Mouse (Mus musculus): ENCODE data around the gene Irs2. TPM values are rescaled to one million over a fixed set of nuclear protein-coding genes. Genes with fewer than 3 reads are reported as not detected.

The Irs2 gene
- 10 to 100 TPM; 39.4 to 46.7 (median 43.6) TPM for total RNA-seq (2022)

- DNase-seq (ENCODE audit: low spot score in 2 of 2): no peak
Observed at GRCm38 (mm10) chr8:11008379-11008775, at the start of gene Irs2. Gene Irs2 (minus strand): TSS chr8:11008458.

- no peak for DNase-seq (ENCODE audit: low spot score in 2 of 2)
Observed at GRCm38 (mm10) chr8:11056665-11057064, 48.4 kb upstream of the Irs2 start.

GRCm38 (mm10) chr8:11056175-11056563 is 47.9 kb upstream of the Irs2 start:
- no peak for DNase-seq (ENCODE audit: low spot score in 2 of 2)

- no peak for DNase-seq (ENCODE audit: low spot score in 2 of 2)
Observed at GRCm38 (mm10) chr8:11055557-11056174, 47.4 kb upstream of the Irs2 start.

GRCm38 (mm10) chr8:11049835-11050234 is 41.6 kb upstream of the Irs2 start:
- no peak for DNase-seq (ENCODE audit: low spot score in 2 of 2)

- no peak for DNase-seq (ENCODE audit: low spot score in 2 of 2)
Observed at GRCm38 (mm10) chr8:11047812-11048211, 39.6 kb upstream of the Irs2 start.

- no peak for DNase-seq (ENCODE audit: low spot score in 2 of 2)
Observed at GRCm38 (mm10) chr8:11044660-11045059, 36.4 kb upstream of the Irs2 start.

GRCm38 (mm10) chr8:11043591-11043990 is 35.3 kb upstream of the Irs2 start:
- no peak for DNase-seq (ENCODE audit: low spot score in 2 of 2)

- DNase-seq (ENCODE audit: low spot score in 2 of 2): peak in 1 of 2 experiments; percentile 11
Observed at GRCm38 (mm10) chr8:11042872-11043587, 34.8 kb upstream of the Irs2 start.

GRCm38 (mm10) chr8:11040088-11040487 is 31.8 kb upstream of the Irs2 start:
- DNase-seq (ENCODE audit: low spot score in 2 of 2): no peak

GRCm38 (mm10) chr8:11038788-11039187 is 30.5 kb upstream of the Irs2 start:
- DNase-seq (ENCODE audit: low spot score in 2 of 2): no peak

GRCm38 (mm10) chr8:11038367-11038766 is 30.1 kb upstream of the Irs2 start:
- DNase-seq (ENCODE audit: low spot score in 2 of 2): no peak

- no peak for DNase-seq (ENCODE audit: low spot score in 2 of 2)
Observed at GRCm38 (mm10) chr8:11036790-11037189, 28.5 kb upstream of the Irs2 start.

GRCm38 (mm10) chr8:11035628-11036416 is 27.6 kb upstream of the Irs2 start:
- no peak for DNase-seq (ENCODE audit: low spot score in 2 of 2)

GRCm38 (mm10) chr8:11024871-11025270 is 16.6 kb upstream of the Irs2 start:
- DNase-seq (ENCODE audit: low spot score in 2 of 2): no peak

- DNase-seq (ENCODE audit: low spot score in 2 of 2): no peak
Observed at GRCm38 (mm10) chr8:11020949-11021572, 12.8 kb upstream of the Irs2 start.

GRCm38 (mm10) chr8:11015622-11016021 is 7.4 kb upstream of the Irs2 start:
- DNase-seq (ENCODE audit: low spot score in 2 of 2): no peak

- DNase-seq (ENCODE audit: low spot score in 2 of 2): peak in 1 of 2 experiments; percentile 56
Observed at GRCm38 (mm10) chr8:11013258-11013657, 5.0 kb upstream of the Irs2 start.

GRCm38 (mm10) chr8:11011787-11012485 is 3.7 kb upstream of the Irs2 start:
- DNase-seq (ENCODE audit: low spot score in 2 of 2): no peak

- no peak for DNase-seq (ENCODE audit: low spot score in 2 of 2)
Observed at GRCm38 (mm10) chr8:11010913-11011605, 2.8 kb upstream of the Irs2 start.

GRCm38 (mm10) chr8:11010398-11010797 is 2.1 kb upstream of the Irs2 start:
- DNase-seq (ENCODE audit: low spot score in 2 of 2): no peak

Measured in left cerebral cortex, adult 8-10 months (tissue).